Mouse (Mus musculus) intestine, embryonic 16.5 days (tissue): Measurements from ENCODE around the gene Rorb. TPM values are rescaled to one million over a fixed set of nuclear protein-coding genes. Genes with fewer than 3 reads are reported as not detected.
A peak's percentile ranks its signal among the peaks of the same experiment; 100 is the strongest.

Source experiments
- ATAC-seq: fragments of 200-750 bp; cut with Nextera tagmentation; 2 replicates; pipeline ENCODE4 v1.8.0; 2017; ENCODE audit warnings: moderate TSS enrichment, moderate library complexity
- H3K27ac ChIP-seq: fragments of 300-500 bp; sonication (generic); 2 replicates; pipeline ENCODE4 v1.5.1; 2014; ENCODE audit warnings: mild to moderate bottlenecking, low read length
- H3K27me3 ChIP-seq: fragments of 300-500 bp; sonication (generic); replicated peaks from 2 replicates; pipeline ENCODE4 v1.6.1; 2014; ENCODE audit warnings: low read length, control low read depth, mixed read lengths; ENCODE audit not compliant: control insufficient read depth, insufficient read depth
- H3K36me3 ChIP-seq: fragments of 300-500 bp; sonication (generic); 2 replicates; pipeline ENCODE4 v1.6.1; 2014; ENCODE audit warnings: low read length, control low read depth; ENCODE audit not compliant: control insufficient read depth, insufficient read depth
- H3K4me1 ChIP-seq: fragments of 300-500 bp; sonication (generic); 2 replicates; pipeline ENCODE4 v1.6.1; 2014; ENCODE audit warnings: low read length, control low read depth, mixed read lengths; ENCODE audit not compliant: control insufficient read depth, insufficient read depth
- H3K4me2 ChIP-seq: fragments of 300-500 bp; sonication (generic); 2 replicates; pipeline ENCODE4 v1.6.1; 2014; ENCODE audit warnings: low read depth, low read length, control low read depth
- H3K4me3 ChIP-seq: fragments of 300-500 bp; sonication (generic); 2 replicates; pipeline ENCODE4 v1.5.1; 2014; ENCODE audit warnings: mild to moderate bottlenecking, low read length
- H3K9ac ChIP-seq: fragments of 300-500 bp; sonication (generic); 2 replicates; pipeline ENCODE4 v1.6.1; 2014; ENCODE audit warnings: low read depth, low read length
- H3K9me3 ChIP-seq: fragments of 300-500 bp; sonication (generic); 2 replicates; pipeline ENCODE4 v1.6.1; 2016; ENCODE audit warnings: low read length, control low read depth; ENCODE audit not compliant: control insufficient read depth
- WGBS: fragments of 180-500 bp; shearing (Covaris S2); extraction: QIAGEN DNeasy Blood & Tissue Kit; methylation state at CpG from one replicate; pipeline ENCODE4 v1.1.7; 2014; 5-methylcytosine and 5-hydroxymethylcytosine counted together
- polyA plus RNA-seq: library from polyadenylated mRNA; unstranded; fragments of >200 nt; fragmentation: Nextera tagmentation; extraction: Ambion mirVana; gene quantifications from 2 replicates; pipeline ENCODE4 v1.2.1, GENCODE M21; 2015

Gene Rorb
- polyA plus RNA-seq, 1 experiment from 2014 or later = 0.42 TPM

DNA sequence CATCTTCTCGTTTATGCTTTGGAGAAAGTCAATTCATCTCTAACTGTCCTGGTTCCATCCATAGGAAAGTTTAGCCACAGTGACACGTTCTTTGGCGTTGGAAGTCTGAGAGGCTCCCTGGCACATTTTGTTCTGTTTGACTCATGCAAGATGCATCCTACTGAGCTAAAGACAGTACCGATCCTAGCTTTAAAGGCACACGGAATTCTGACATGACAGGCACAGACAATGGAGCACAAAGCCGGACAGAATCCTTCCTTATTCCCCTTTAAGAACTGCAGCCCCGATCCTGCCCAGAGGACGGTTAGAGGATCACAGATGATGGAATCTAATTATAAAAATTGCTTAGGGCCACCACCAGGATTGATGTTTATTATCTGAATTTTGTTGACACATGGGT is 141.6 kb downstream of the Rorb start:
- no peaks in the 10 kb centered on the region for H3K9me3 ChIP-seq
- H3K4me2 ChIP-seq = no peak overlapping the region
- WGBS = 67% methylated on average over 8 of the region's 8 CpGs
- no peak overlapping the region for H3K27ac ChIP-seq
- no peaks in the 10 kb centered on the region for H3K36me3 ChIP-seq
- no peak overlapping the region for H3K9ac ChIP-seq
- no peaks in the 10 kb centered on the region for H3K27me3 ChIP-seq
- no peak overlapping the region for H3K4me3 ChIP-seq
- H3K4me1 ChIP-seq = no peaks in the 10 kb centered on the region
- ATAC-seq = no peak

DNA sequence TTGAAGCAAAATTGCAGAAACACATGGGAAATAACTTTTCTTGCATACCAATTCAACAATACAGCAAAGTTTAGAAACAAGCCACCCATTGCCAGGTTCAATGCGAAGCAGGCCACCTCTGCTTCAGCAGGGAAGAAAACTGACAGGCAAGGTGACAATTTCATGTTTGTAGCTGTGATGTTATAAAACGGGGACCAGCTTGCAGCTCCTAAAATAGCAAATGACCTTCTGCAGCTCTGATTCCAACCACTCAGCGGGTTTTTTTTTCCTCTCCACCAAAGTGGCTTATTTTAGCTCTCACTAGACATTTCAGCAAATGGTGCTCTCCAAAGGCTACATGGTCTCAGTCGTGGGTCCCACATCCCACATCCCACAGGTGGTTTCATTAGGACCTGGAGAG is 143.7 kb downstream of the Rorb start:
- Histone ChIP-seq H3K27me3 (no peaks in the 10 kb centered on the region), H3K36me3 (no peaks in the 10 kb centered on the region), H3K9ac (no peak overlapping the region), H3K4me2 (no peak overlapping the region), H3K9me3 (no peaks in the 10 kb centered on the region), H3K4me1 (no peaks in the 10 kb centered on the region), H3K4me3 (no peak overlapping the region), H3K27ac (no peak overlapping the region)
- 74% methylated on average over 4 of the region's 4 CpGs for WGBS
- ATAC-seq = no peak

DNA sequence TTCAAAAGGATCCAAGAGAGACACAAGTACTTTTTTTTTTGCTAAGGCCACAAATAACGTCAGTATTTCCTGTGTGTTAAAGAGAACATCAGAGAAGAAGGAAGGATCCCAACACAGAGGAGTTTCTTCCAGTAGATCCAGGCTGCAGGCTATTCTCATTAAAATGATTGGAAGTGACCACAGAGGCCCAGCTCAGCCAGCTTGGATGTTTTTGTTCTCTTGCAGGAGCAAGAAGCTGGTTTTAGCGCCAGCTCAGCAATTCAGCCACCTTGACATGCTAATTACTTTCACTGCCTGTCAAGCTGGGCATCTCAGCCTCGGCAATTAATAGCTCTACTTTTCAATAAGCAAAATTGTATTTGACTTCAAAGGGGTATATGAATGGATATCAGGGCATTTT is 151.1 kb downstream of the Rorb start:
- H3K36me3 ChIP-seq = no peaks in the 10 kb centered on the region
- ATAC-seq = no peak
- H3K4me3 ChIP-seq = no peak overlapping the region
- WGBS = 33% methylated on average over 3 of the region's 3 CpGs
- H3K27me3 ChIP-seq = no peaks in the 10 kb centered on the region
- H3K9me3 ChIP-seq = no peaks in the 10 kb centered on the region
- no peaks in the 10 kb centered on the region for H3K4me1 ChIP-seq
- H3K9ac ChIP-seq = no peak overlapping the region
- no peak overlapping the region for H3K4me2 ChIP-seq
- H3K27ac ChIP-seq = no peak overlapping the region

DNA sequence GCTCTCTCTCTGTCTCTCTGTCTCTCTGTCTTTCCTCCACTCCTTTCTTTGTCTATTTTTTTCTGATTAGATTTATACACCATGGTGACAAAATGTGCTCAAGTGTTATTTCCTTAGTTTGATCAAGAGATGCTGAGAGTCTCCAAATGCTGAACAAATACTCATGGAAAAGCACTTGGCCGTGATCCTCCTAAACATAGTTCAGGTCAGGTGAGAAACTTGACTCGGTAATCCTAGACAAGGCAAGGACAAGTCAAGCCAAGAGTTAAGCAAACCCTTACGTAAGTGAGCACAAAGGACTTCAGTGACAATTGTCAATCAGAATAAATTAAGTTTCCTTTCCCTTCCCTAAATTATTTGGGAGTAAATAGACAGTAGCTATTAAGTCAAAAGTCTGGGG is 158.2 kb downstream of the Rorb start:
- Histone ChIP-seq H3K27ac (no peak overlapping the region), H3K4me1 (no peaks in the 10 kb centered on the region), H3K27me3 (no peaks in the 10 kb centered on the region), H3K4me3 (no peak overlapping the region), H3K9me3 (no peaks in the 10 kb centered on the region), H3K4me2 (no peak overlapping the region), H3K36me3 (no peaks in the 10 kb centered on the region), H3K9ac (no peak overlapping the region)
- ATAC-seq = no peak
- WGBS = 83% methylated on average over 3 of the region's 3 CpGs

DNA sequence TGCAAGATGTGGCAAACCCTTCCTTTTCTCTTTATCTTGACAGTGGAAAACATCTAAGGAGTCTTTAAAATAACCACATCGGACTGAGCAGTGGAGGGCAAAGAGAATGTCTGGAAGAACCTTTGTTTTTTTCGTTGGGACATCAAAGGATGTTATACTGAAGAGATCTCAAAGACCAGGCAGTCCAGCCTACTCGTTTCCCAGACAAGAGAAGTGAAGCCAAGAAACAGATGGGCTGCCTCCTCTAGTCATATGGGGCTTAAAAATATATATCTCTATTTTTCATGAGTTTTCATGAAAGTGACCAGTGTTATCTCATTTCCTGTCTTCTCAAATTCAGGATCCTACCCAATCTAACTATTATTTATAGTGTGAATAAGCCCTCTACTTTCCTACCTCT is 163.8 kb downstream of the Rorb start:
- WGBS = 65% methylated on average over 3 of the region's 3 CpGs
- H3K36me3 ChIP-seq = no peaks in the 10 kb centered on the region

DNA sequence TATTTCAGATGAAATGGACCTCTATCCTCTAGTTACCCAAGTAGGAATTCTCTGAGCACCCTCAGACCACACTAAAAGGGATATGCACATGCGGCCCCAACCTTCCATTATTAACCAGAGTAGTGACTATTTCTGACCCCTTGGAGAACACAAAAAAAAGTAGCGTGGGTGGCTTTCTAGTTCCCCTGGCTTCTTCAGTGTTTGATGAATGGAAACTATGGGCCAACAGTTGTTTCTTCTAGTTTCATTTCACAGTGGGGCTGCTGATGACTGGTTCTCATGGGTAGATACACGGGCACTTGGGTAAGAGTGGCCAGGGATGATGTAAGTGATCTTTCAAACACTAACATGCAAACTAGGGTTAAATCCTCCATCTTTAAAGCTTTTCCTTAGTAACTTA is 165.7 kb downstream of the Rorb start:
- Histone ChIP-seq H3K9ac (no peak overlapping the region), H3K9me3 (no peaks in the 10 kb centered on the region), H3K27ac (no peak overlapping the region), H3K27me3 (no peaks in the 10 kb centered on the region), H3K4me2 (no peak overlapping the region), H3K4me1 (no peaks in the 10 kb centered on the region), H3K4me3 (no peak overlapping the region), H3K36me3 (no peaks in the 10 kb centered on the region)
- ATAC-seq = no peak
- 86% methylated on average over 3 of the region's 3 CpGs for WGBS

More for the DNA sequence above, 163.8 kb downstream of the Rorb start:
- Histone ChIP-seq H3K9ac (no peak overlapping the region), H3K4me2 (no peak overlapping the region), H3K9me3 (no peaks in the 10 kb centered on the region), H3K27ac (no peak overlapping the region), H3K4me3 (no peak overlapping the region), H3K4me1 (no peaks in the 10 kb centered on the region), H3K27me3 (no peaks in the 10 kb centered on the region)
- no peak for ATAC-seq

DNA sequence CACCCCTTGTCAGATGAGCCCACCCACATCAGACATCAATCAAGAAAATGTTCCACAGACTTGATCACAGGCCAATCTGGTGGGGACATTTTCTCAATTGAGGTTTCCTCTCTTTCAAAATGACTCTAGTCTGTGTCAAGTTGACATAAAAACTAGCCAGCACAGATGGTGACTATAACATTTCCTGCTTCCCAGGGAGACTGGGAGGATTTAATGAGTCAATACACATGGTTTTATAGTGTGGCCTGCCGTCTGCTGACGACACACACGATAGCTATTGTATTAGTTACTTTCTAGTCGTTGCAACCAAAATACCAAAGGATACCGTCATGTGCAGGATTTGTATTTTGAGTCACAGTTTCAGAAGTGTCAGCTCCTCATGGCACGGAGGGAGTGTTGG is 169.6 kb downstream of the Rorb start:
- H3K27me3 ChIP-seq = no peaks in the 10 kb centered on the region
- no peaks in the 10 kb centered on the region for H3K36me3 ChIP-seq
- no peaks in the 10 kb centered on the region for H3K4me1 ChIP-seq
- H3K4me3 ChIP-seq = no peak overlapping the region
- H3K9ac ChIP-seq = no peak overlapping the region
- ATAC-seq = no peak
- 87% methylated on average over 6 of the region's 6 CpGs for WGBS
- H3K4me2 ChIP-seq = no peak overlapping the region
- no peak overlapping the region for H3K27ac ChIP-seq
- no peaks in the 10 kb centered on the region for H3K9me3 ChIP-seq

DNA sequence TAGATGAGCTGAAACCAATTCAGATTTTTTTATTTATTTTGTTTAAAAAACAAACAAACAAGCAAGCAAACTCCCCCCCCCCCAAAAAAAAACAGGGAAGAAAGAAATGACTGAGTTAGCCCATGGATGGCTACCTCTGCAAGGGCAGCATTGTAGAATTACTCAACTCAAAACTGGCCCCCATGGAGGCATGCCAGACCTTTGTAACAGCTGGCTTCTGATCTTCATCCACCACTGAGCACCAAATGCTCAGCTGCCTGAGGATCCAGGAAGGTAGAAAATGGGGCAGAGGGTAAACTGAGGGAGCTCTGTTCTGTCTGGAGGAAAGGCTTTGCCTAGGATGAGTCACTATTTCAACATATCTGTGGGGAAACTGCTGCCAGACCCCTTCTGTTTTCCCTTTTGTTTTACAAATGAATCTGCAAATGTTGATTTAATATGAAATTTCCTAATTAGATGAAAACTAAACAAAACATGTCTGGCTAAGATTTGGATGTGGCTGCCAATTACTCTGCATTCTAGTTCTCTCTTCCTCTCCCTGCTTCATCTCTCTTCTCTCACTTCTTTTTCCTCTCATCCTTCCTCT is 199.1 kb downstream of the Rorb start:
- Histone ChIP-seq H3K4me2 (no peak overlapping the region), H3K4me1 (no peaks in the 10 kb centered on the region), H3K27me3 (no peaks in the 10 kb centered on the region), H3K4me3 (no peak overlapping the region), H3K9me3 (no peaks in the 10 kb centered on the region), H3K9ac (no peak overlapping the region), H3K36me3 (no peaks in the 10 kb centered on the region), H3K27ac (no peak overlapping the region)
- no peak for ATAC-seq

DNA sequence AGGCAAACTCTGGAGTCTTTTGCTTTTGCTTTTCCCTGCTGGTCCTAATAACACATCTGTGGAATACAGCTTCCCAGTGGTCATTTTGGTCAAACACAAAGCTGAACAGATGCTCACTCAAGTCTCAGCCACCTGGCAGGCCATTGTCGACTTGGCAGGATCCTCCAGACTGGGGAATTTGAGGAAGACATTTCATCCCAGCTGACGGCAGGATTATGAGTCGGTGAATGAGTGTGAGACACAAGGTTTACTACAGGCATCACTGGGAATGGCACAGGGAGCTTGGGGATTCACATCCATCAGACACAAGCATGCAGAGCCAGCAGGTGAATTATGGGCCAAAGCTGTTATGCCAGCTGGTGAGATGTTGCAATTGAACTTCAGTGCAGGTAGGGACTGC is 201.4 kb downstream of the Rorb start:
- Histone ChIP-seq H3K4me3 (no peak overlapping the region), H3K36me3 (no peaks in the 10 kb centered on the region), H3K9ac (no peak overlapping the region), H3K9me3 (no peaks in the 10 kb centered on the region), H3K27me3 (no peaks in the 10 kb centered on the region), H3K4me1 (no peaks in the 10 kb centered on the region), H3K27ac (no peak overlapping the region), H3K4me2 (no peak overlapping the region)
- WGBS = 65% methylated on average over 3 of the region's 3 CpGs
- no peak for ATAC-seq

DNA sequence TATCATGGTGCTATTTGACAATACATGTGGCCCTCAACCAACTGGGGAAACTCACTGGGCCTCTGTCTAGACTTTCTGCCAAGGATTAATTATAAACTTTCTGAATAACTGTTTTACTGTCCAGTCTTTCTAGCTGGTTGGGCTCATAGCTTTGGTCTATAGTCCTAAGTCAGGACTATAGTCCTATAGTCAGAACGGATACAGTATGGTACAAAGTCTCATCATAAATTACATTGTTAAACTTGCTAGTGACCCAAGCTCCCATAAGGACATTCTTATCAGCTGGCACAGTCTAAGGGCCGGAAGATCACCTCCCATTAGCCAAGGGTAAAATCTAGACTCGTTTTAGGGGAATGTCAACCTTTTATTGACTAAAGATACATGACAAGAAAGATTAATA is 205.5 kb downstream of the Rorb start:
- Histone ChIP-seq H3K36me3 (no peaks in the 10 kb centered on the region), H3K4me3 (no peak overlapping the region), H3K9me3 (no peaks in the 10 kb centered on the region), H3K27ac (no peak overlapping the region), H3K27me3 (no peaks in the 10 kb centered on the region), H3K4me1 (no peaks in the 10 kb centered on the region), H3K9ac (no peak overlapping the region), H3K4me2 (no peak overlapping the region)
- peak; percentile 95 for ATAC-seq
- WGBS = 41% methylated on average over 3 of the region's 3 CpGs
